Mouse (Mus musculus) hematopoietic stem cell, adult 5-6 weeks (primary cell): ENCODE results near the gene Mrpl45. TPM values are rescaled to one million over a fixed set of nuclear protein-coding genes. Genes with fewer than 3 reads are reported as not detected.

ENCODE experiments used
- ATAC-seq, 2 experiments: fragments of 125-278 bp in 1 of 2; replicated peaks in 1 of 2; 2 replicates each; pipeline ENCODE4 v1.8.0; 2016 to 2017; ENCODE audit warnings: inconsistent platforms in 2 of 2, mild to moderate bottlenecking in 2 of 2, moderate number of reproducible peaks in 2 of 2, low read depth in 1 of 2, moderate TSS enrichment in 1 of 2; ENCODE audit not compliant: low FRiP score in 2 of 2, poor library complexity in 2 of 2, severe bottlenecking in 2 of 2, insufficient read depth in 1 of 2, low TSS enrichment in 1 of 2
- total RNA-seq: library from RNA; stranded (forward); fragments of 172-1452, 232-1000 nt; gene quantifications from 2 replicates; pipeline ENCODE4 v1.2.3, GENCODE M21; 2017

Gene Mrpl45
- total RNA-seq, 1 experiment from 2014 or later = 21.4 TPM

DNA sequence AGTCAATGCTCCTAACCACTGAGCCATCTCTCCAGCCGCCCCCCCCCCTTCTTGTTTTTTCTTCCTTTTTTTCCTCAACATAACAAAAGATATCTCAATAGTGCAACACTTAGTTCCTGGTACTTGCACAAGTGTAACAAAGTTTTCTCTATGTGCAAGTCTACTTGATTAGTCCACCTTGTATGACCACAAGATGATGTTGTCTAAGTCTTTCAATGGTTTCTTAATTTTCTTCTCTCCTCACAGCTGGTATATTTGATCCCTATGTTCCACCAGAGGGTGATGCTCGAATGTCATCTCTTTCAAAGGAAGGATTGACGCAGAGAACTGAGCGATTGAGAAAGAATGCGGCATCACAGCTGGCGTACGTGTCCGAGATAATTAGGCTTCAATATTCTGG lies 5.7 kb downstream of the Mrpl45 start:
- peak in 1 of 2 experiments; percentile 64; a peak in 1 of 4 replicates for ATAC-seq

DNA sequence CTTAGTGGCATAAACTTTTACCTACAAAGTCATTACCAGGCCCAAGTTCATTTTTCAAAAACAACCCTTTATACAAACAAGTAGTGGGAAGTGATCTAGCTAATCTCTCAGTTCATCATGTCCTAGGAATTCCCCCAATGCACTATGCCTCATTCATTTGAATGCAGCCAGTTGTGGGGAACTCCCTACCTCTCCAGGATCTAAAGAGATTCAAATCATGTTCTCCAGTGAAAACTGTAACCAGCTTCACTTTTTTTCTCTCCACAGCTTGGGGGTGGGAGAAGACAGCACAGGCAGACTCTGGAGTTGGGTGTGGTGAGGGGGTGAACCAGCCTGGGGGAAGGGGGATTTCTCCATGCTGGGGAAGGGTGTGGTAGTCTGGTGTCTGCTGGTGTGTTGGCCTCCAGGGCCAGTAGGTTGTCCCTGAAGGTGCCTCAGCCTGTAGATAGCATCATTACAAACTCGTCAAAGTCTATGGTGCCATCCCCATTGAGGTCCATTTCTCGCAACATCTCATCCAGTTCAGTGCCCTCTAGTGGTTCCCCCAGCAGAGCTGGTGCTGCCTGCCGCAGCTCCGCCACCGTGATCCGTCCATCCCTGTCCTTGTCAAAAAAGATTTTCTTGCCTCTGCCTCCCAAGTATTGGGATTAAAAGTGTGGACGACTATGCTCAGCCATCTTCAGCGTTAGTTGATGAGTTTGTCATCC lies 6.5 kb downstream of the Mrpl45 start:
- ATAC-seq = peak; percentile 37 to 60; a peak in 2 of 4 replicates

DNA sequence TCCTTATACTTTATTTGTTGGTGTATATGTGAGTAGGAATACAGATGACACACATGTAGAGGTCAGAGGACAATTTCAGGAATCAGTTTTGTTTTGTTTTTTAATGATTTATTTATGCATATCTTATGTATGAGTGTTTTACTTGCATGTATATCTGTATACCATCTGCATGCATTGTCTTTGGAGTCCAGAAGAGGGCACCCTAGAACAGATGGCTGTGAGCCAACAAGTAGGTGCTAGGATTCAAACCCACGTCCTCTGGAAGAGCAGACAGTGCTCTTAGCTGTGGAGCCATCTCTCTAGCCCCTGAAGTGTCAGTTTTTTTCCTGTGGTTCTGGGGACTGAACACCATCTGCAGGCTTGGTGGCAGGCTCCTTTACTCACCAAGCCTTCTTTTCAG lies 9.7 kb downstream of the Mrpl45 start:
- ATAC-seq = no peak

DNA sequence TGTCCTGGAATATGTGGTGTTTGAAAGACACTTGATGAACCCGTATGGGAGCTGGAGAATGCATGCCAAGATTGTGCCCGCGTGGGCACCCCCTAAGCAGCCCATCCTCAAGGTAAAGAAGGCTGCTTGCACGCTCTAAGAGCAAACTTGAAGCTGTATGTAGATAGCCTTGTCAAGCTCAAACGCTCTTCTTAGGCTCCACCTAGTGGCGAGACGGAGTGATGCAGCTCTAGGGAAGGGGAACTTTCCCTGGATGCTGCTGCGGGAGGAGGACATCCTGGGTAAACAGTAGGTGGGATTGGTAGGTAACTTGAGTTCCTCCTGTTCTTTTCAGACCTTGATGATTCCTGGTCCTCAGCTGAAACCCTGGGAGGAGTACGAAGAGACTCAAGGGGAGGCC lies 12.6 kb downstream of the Mrpl45 start:
- peak; percentile 58 to 67 for ATAC-seq

DNA sequence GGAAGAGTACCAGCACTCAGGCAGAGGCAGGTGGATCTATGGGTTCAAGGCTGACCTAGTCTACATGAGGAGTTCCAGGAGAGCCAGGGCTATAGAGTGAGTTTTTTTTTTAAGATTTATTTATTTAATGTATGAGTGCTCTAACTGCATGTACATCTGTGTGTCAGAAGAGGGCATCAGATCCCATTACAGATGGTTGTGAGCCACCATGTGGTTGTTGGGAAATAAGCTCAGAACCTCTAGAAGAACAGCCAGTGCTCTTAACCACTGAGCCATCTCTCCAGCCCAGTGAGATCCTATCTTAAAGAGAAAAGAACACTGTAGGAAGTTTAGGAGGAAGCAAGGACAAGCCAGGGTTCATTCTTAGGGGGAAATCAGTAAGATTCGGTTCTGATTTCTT lies 14.8 kb downstream of the Mrpl45 start:
- ATAC-seq = no peak

GRCm38 (mm10) chr11:97331231-97332190 lies 16.0 kb downstream of the Mrpl45 start:
- ATAC-seq = no peak

DNA sequence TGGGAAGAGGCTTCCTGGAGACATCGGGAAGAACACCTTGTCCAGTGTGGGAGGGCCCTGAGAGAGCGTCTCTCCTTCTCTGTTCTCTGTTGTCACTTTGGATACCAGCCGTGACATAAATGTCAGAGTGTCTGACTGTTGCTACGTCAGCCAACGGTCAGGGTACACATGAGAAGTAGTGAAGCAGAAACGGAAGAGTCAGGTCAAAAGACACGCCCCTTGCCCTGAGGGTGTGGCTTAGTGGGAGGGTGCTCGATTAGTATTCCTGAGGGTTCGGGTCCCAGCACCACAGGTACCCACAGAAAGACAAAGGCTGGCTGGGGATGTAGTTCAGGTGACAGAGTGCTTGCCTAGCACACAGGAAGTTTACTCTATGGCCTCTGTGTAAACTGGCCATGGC lies 17.5 kb downstream of the Mrpl45 start:
- ATAC-seq = no peak

- ATAC-seq = no peak
These were observed 18.4 kb downstream of the Mrpl45 start for GRCm38 (mm10) chr11:97333896-97334295.

GRCm38 (mm10) chr11:97334400-97334799 lies 18.9 kb downstream of the Mrpl45 start:
- no peak for ATAC-seq

- peak in 1 of 2 experiments; percentile 30; a peak in 2 of 4 replicates for ATAC-seq
These were observed 20.7 kb downstream of the Mrpl45 start for GRCm38 (mm10) chr11:97336238-97336637.

GRCm38 (mm10) chr11:97336751-97337345 lies 21.3 kb downstream of the Mrpl45 start:
- ATAC-seq = no peak

DNA sequence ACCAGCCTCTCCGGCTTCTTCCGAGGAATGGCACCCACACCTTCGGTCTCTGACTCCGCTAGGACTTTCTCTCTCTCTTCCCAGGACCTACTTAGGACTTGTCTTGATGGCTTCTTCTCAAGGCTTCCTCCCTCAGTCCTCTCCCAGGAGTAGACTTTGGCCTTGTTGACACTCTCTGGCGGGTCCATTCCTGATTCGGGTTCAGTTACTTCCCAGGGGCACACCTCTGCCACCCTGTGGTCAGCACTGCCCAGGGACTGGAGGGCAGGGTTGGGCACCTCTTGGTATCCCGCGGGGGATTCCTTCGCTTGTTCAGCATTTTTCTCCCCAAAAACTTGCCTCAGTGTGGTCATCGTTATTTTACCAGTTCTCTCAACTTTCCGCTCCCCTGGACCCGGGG lies 21.8 kb downstream of the Mrpl45 start:
- no peak for ATAC-seq

GRCm38 (mm10) chr11:97338302-97338976 lies 22.9 kb downstream of the Mrpl45 start:
- no peak for ATAC-seq

DNA sequence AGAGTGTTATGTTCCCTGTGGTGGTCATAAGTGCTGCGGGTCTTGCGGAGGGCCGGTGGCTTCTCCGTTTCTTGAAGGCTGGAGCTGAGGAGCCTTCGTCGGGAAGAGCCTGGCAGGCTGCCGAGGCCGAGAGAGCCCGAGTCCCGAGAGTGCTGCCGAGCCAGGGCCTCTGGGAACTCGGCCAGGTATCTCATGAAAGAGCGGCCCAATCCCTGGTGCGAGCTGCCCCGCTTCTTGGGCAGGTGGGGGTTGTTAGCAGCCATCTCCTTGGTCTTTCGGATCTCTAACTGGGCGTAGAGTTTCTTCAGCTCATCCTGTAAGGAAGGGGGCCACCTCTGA lies 23.4 kb downstream of the Mrpl45 start:
- no peak for ATAC-seq

- ATAC-seq = no peak
These were observed 27.7 kb downstream of the Mrpl45 start for GRCm38 (mm10) chr11:97343175-97343574.

DNA sequence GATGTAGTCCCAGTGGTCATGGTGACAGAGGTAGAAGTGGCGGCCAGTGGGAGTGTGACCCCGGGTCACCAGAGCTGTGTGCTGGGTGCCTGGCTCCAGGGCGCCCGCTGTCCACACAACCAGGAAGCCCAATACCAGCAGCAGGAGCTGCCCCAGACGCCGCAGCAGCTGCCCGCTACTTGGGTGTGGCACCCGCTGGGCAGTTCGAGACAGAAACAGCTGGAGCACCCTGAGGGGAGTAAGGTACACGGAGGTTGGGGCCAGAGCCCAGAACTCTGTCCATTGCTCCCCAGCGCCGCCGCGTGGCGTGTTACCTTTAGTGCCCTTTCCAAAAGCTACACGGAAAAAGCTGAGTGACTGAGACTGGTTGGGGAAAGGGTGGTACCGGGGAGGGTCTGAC lies 28.1 kb downstream of the Mrpl45 start:
- ATAC-seq = peak; percentile 40 to 49; a peak in 3 of 4 replicates

DNA sequence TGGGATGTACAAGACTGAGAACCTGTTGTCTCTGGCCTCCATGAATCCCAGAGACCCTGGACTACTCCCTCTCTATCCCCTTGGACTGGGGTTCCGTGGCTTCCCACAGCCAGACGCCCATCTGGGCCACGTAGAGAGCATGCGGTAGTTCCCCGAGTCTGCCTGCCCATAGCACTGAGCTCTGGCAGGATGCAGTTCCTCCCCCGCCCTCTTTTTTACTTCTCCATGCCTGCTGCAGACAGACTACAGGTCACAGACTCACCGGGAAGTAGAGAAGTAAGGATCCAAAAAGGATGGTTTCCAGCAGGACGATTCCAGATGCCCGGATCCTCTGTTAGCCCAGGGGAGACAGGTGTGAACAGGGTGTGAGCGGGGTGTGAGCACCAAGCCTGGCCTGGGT lies 29.9 kb downstream of the Mrpl45 start:
- ATAC-seq = peak in 1 of 2 experiments; percentile 73; a peak in 1 of 4 replicates
